Mouse (Mus musculus) layer of hippocampus, adult 9-11 months (tissue): ENCODE results near the gene Gm20518.
A peak's percentile ranks its signal among the peaks of the same experiment; 100 is the strongest.

Experiments
- DNase-seq: peaks from one replicate; pipeline ENCODE4 v3.0.0; 2022

Gene Gm20518

DNA sequence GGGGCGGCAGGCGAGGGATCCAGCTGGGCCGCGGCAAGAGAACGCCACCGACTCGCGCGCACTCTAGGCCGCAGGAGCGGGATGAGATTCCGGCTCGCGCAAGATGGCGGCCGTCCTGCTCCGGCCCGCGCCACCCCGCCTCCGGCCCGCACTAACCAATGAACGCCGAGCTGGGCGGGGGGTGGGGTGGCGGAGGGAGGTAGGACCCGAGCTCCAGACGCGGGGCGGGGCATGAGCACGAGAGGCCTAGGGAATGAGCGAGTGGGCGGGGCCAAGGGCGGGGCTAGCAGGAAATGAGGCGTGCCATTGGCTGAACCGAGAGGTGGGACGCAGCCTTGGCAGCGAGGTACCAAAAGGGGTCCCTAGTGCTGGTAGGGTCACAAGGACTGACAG, at the start of gene Gm20518:
TSS of gene Gm20518 (minus strand) at position 105 of the 393 bp plus-strand sequence.
- DNase-seq: peak; percentile 99

GRCm38 (mm10) chr16:17939255-17939751, 47.8 kb upstream of the Gm20518 start:
- no peak for DNase-seq

DNA sequence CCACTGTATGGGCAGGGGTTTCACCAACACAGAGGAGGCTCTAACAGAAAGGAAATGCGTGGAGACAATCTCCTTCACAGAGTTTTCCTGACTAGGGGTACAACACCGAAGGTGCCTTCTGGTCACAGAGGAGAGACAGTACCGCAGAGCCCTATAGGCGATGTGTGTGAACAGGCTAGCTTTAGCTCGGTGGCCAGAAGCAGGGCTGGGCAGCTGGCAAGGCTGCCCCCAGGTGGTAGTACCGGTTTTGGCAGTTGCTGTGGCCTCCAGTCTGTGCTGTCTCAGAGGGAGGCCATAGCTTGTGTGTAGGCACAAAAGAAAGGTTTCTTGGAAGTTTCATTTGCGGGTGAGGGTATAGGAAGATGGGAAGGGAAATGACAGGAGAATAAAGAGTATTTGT, 47.4 kb upstream of the Gm20518 start:
- no peak for DNase-seq

DNA sequence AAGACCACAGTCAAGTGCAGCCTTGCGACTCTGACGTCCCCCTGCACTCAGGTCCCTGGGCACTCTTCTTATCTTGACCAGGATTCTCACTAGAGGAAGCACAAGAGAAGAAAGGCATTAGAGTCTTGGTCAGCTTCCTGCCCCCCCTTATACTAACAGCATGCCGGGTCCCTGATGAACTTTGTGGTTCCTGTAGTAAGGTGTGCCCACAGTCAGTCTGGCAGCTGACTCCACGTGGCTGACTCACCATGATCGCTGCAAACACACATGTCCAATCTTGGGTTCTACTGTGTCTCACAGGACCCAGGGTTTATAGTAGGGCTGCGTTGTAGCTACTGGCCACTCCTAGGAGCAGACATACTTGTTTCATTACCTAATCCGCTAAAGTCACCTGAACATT, 46.7 kb upstream of the Gm20518 start:
- no peak for DNase-seq

- DNase-seq: no peak
Measured at GRCm38 (mm10) chr16:17936776-17937175, 45.3 kb upstream of the Gm20518 start.

- DNase-seq: no peak
Measured at GRCm38 (mm10) chr16:17934445-17934910, 43.0 kb upstream of the Gm20518 start.

DNA sequence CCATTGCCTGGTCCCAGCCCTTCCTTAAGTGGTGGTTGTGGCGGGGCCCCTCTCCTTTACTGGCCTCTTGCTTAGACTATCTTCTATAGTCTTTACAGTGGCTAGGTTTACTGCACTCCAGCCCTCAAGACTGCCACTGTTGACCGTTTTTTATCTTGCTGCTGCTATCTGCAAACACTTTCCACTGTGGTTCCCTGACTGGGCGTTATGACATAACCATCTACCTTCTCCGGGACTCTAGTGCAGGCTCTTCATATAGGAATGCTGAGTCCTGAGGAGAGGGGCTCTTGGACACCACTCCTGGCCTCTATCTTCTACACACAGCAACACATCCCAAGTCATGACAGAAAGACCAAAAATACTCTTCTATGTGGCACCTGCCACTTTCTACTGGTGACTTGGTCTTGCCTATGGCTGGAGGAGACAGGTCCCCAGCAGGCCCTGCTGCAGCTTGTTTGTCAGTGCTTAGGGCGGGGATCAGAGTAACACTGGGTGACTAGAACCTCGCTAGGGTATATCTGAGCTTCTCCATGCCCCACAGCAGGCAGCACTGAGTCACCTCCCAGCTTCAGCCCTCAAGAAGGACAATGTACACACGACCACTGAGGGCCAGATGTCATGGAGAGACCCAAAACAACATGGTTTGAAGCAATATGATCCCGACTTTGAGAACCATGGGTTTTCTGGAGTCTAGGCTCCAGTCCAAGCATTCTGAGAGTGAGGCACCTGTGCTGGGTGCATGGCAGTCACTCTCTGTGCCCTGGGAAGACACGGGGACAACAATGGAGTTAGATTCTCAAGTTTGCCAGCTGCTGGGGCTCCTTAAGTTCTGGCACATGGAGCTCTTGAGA, 42.3 kb upstream of the Gm20518 start:
- no peak for DNase-seq

- no peak for DNase-seq
Measured at GRCm38 (mm10) chr16:17931906-17932460, 40.5 kb upstream of the Gm20518 start.

- DNase-seq: no peak
Measured at GRCm38 (mm10) chr16:17929631-17930030, 38.2 kb upstream of the Gm20518 start.

DNA sequence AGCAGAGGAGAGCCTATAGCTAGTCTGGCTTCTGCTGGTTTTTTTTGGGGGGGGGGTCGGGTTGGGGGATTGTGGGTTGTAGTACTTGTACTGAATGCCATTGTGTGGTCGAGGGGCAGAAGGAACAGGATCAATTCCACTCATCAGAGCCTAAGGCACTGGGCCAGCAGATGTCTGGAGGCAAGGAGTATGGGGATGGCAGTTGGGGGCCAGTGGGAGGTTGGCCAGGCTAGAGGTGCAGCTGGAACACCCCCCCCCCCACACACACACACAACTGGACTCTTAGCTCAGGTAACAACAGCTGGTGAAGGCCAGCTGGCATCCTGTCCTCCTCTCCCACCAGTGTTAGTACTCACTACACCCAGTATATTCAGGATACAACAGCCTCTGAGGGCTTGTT, 37.7 kb upstream of the Gm20518 start:
- DNase-seq: no peak

DNA sequence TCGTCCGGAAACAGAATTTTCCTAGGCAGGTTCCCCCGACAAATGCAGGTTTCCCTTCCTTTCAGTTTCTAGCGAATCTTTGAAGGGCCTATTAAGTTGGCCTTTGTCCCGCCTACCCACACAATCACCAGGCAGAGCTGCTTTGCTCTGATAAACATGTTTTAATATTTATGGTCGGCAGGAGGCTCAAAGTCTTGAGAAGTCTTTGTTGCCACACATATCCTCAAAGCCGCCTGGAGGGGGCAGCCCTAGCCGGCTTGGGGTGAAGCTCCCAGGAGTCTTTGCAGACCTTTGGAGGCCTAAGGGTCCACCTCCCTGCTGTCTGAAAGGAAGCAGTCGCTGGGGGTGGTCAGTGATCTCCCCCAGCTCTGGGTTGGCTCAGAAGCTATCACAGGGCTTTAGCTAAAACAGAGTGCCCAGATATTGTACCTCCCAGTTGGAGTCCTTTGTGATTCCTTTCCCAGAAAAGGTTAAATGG, 37.2 kb upstream of the Gm20518 start:
- DNase-seq: peak; percentile 72

DNA sequence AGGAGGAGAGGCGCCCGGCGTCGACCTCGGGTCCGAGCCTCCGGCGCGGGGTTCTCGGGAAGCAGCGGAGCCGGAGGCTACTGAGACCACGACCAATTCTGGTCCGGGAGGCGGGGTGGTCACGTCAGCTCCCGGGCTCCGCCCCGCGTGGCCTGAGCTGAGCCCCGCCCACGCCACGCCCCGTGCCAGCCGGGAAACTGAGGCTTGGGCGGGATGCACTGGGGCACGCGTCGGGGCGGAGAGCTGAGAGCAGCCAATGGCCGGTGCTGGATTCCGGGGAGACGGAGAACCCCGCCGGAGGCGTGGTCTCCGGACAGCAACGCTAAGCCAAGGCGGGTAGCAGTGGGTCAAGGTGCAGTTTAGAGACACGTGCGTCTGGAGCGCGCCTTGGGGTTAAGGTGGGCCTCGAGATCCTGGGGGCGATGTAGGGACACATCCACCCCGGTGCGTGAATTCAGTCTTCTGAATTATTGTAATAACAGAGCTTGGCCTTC, 36.7 kb upstream of the Gm20518 start, which contains the start of gene Slc25a1:
TSS of gene Slc25a1 (minus strand) at position 133 of the 494 bp plus-strand sequence.
- peak; percentile 90 for DNase-seq

GRCm38 (mm10) chr16:17927351-17928082, 36.0 kb upstream of the Gm20518 start:
- DNase-seq: peak; percentile 45

DNA sequence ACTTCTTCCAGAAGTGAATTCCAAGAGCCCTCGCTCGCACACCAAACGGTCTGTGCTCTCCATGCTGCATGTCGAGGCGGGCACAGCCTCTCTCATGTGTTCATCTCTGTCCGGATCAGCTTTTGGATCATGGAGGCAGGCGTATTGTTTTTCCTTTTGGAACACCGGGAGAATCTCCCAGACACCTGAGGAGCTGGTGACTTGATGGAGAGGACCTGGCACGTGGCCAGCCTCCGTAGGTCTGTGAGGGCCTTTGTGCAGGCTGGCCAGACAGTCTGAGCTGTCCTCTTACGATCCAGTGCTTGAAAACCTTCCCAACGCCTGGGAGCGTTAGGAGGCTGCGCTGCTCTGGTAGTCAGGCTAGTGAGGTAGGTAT, 30.7 kb upstream of the Gm20518 start:
- DNase-seq: no peak

DNA sequence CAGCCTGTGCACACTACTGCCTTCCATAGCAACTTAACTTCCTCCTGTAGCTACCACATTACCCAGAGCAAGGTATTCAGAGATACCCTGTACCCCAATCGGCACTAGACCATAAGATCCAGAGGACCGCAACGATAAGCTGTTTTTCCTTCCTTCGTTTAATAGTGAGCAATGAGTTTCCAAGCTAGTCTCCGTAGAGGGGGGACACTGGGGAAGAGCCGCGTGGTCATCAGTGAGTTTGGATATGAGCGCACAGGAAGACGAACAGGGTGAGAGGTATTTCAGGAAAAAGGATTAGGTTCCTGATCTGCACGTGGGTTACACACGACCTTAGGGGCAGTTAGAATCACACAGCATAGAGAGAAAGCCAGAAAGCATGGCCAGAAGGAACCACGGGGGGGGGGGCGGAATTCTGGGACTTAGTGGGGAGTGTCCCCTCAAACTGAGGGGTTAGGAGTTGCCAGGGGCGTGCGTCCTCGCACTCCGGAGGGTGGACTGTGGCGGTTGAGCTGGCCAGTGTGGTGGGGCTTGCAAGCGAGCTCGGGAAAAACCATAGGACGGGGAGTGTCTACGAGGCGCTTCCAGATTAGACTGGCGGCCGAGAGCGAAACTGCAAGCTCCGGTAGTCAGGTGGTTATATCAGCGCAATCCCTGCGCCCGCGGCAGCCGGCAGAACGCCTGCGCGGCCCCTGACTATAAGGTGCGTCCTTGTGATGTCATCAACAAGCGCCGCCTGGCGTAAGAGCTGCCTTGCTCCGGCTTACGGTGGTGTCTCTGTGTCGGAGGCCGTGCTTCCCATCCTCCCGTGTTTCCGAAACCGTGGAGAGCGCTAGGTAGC, 30.1 kb upstream of the Gm20518 start:
- DNase-seq: peak; percentile 97

- DNase-seq: no peak
Measured at GRCm38 (mm10) chr16:17920586-17920985, 29.1 kb upstream of the Gm20518 start.

GRCm38 (mm10) chr16:17914307-17915249, 23.1 kb upstream of the Gm20518 start, which contains the start of gene Gsc2:
Gene Gsc2 (minus strand): TSS chr16:17915059.
- DNase-seq: no peak

DNA sequence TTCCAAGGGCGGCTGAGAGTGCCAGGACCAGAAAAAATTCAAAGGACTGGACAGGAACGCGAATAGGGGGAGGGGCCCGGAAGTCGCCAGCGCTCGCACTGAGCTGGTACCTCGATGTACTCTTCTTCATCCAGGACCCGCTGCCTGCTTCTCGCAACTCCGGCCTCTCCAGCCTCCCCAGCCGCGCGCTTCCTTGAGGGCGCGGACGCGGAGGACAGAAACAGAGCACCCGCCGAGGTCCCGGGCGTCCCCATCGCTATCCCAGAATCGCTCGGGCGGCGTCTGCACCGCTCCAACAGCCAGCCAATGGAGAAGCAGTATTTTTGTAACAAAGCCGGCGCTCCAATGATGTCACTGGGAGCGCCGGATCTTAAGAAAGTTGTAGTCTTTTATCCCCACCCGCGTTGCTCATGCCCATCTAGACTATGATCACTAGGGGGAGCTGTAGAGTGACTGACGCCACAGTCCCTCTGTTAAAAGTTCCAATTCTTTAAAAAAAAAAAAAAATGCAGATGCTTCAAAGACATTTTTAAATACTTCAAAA, 19.7 kb upstream of the Gm20518 start, which contains the start of gene Ess2:
TSS of gene Ess2 (minus strand) at position 297 of the 544 bp plus-strand sequence.
- DNase-seq: peak; percentile 96

DNA sequence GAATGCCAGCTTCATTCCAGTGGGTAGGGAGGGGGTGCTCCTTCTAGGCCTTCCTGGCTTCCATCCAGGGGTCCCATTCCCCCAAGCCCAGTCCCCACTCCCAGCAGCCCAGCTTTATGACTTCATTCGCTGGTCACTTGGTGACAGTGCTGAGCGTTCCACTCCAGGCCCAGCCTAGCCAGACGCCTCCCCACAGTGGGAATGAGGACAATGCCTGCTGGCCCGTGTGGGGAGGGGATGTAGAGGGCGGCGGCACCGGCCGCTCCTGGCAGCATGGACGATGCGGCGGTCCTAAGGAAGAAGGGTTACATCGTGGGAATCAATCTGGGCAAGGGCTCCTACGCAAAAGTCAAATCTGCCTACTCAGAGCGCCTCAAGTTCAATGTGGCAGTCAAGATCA, 7.0 kb upstream of the Gm20518 start, which contains the start of the genes Dgcr2 and Tssk2:
TSS of gene Dgcr2 (minus strand) at position 101 of the 400 bp plus-strand sequence.
TSS of gene Tssk2 (plus strand) at position 176 of the 400 bp plus-strand sequence.
- DNase-seq: no peak

DNA sequence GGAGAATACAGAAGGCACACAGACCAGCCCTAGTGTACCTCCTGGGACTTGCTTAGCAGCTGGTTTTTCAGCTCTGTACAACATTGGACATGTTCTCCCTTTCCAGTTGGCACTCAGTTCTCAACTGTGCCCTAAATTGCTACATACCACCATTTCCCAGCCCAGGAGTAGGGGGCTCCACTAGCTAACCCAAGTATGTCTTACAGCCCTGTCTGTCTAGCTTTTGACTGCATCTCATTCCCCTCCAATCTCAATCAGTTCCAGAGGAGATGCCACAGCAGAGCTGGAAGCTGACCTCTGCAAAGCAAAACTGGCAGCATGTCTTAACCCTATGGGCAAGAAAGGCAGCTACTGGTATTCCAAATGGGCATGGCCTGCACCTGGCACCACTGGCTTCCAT, 4.6 kb upstream of the Gm20518 start:
- no peak for DNase-seq
